8 mouse cellular contexts compared by ENCODE assay signal in genomic region chr8:20262847-20263570, GRCm38 (mm10).
DNase-seq lines count a peak whose midpoint lies in the region; ATAC-seq lines count a peak whose summit lies in the region.
"Not testable (repeated sequence)": the region's sequence is repeated elsewhere in the genome, so short reads cannot be mapped to it uniquely, and the experiment has no call there.

No protein-coding gene starts in this region.

- 73% methylated on average over 6 of the region's 7 CpGs for WGBS in midbrain, embryonic 11.5 days

- not testable (repeated sequence) for H3K4me2 ChIP-seq in midbrain, embryonic 11.5 days

- not testable (repeated sequence) for ATAC-seq in midbrain, embryonic 11.5 days (ENCODE audit: low FRiP score)

- not testable (repeated sequence) for H3K4me3 ChIP-seq in midbrain, embryonic 11.5 days (ENCODE audit: low read depth, low read length)

- H3K9me3 ChIP-seq in midbrain, embryonic 11.5 days (ENCODE audit: control insufficient read depth, low read length), result not testable (repeated sequence)

- DNase-seq in MN1 (ENCODE audit: low spot score), result peak; percentile 16
- peak; percentile 22 for DNase-seq in cerebellum, adult 9-11 months
- peak; percentile 26 to 42 for DNase-seq in gastrocnemius, postnatal 4 days (ENCODE audit: low spot score in 2 of 2)
- peak; percentile 46 for DNase-seq in kidney, adult 11 months
- peak; percentile 11 to 17 for DNase-seq in layer of hippocampus, postnatal 14 days (ENCODE audit: low spot score in 2 of 2)
- peak; percentile 53 for DNase-seq in midbrain, embryonic 11.5 days (ENCODE audit: low spot score, missing footprints)
- peak; percentile 29 to 80 for DNase-seq in spleen, postnatal 4 days (ENCODE audit: low spot score in 2 of 2)
- peak; percentile 27 for DNase-seq in urinary bladder, postnatal 14 days (ENCODE audit: low spot score)

- not testable (repeated sequence) for H3K36me3 ChIP-seq in midbrain, embryonic 11.5 days (ENCODE audit: control insufficient read depth, insufficient read depth, low read length)

- not testable (repeated sequence) for H3K27me3 ChIP-seq in midbrain, embryonic 11.5 days (ENCODE audit: control insufficient read depth, insufficient read depth, low read length)

- H3K27ac ChIP-seq in midbrain, embryonic 11.5 days (ENCODE audit: low read depth, low read length), result not testable (repeated sequence)

- H3K9ac ChIP-seq in midbrain, embryonic 11.5 days (ENCODE audit: low read length), result not testable (repeated sequence)

- H3K4me1 ChIP-seq in midbrain, embryonic 11.5 days (ENCODE audit: control insufficient read depth, insufficient read depth, low read length), result not testable (repeated sequence)
